Mouse (Mus musculus): Measurements from ENCODE around the gene Gcc1.

The Gcc1 gene

GRCm38 (mm10) chr6:28428290-28428689 is at the start of gene Gcc1:
Gene Gcc1 (minus strand): TSS chr6:28428390.
- DNase-seq, result no peak

GRCm38 (mm10) chr6:28474839-28475238 is 46.6 kb upstream of the Gcc1 start, which contains the start of gene Snd1:
Gene Snd1 (plus strand): TSS chr6:28475139.
- DNase-seq, result no peak

- DNase-seq, result no peak
Measured at GRCm38 (mm10) chr6:28474211-28474610, 46.0 kb upstream of the Gcc1 start.

GRCm38 (mm10) chr6:28471284-28472035 is 43.3 kb upstream of the Gcc1 start:
- DNase-seq, result no peak

GRCm38 (mm10) chr6:28470621-28471020 is 42.4 kb upstream of the Gcc1 start:
- no peak for DNase-seq

- DNase-seq, result no peak
Measured at GRCm38 (mm10) chr6:28470017-28470602, 41.9 kb upstream of the Gcc1 start.

- DNase-seq, result no peak
Measured at GRCm38 (mm10) chr6:28464630-28465029, 36.4 kb upstream of the Gcc1 start.

GRCm38 (mm10) chr6:28460534-28460933 is 32.3 kb upstream of the Gcc1 start:
- DNase-seq, result peak; percentile 48

- DNase-seq, result no peak
Measured at GRCm38 (mm10) chr6:28459221-28459668, 31.1 kb upstream of the Gcc1 start.

- no peak for DNase-seq
Measured at GRCm38 (mm10) chr6:28450977-28451376, 22.8 kb upstream of the Gcc1 start.

GRCm38 (mm10) chr6:28450481-28450880 is 22.3 kb upstream of the Gcc1 start:
- DNase-seq, result no peak

GRCm38 (mm10) chr6:28449253-28449652 is 21.1 kb upstream of the Gcc1 start, which contains the start of gene Pax4:
Gene Pax4 (minus strand): TSS chr6:28449353.
- DNase-seq, result no peak

GRCm38 (mm10) chr6:28447937-28448336 is 19.7 kb upstream of the Gcc1 start:
- DNase-seq, result no peak

- no peak for DNase-seq
Measured at GRCm38 (mm10) chr6:28431538-28431855, 3.3 kb upstream of the Gcc1 start.

GRCm38 (mm10) chr6:28430795-28431537 is 2.8 kb upstream of the Gcc1 start:
- DNase-seq, result no peak

GRCm38 (mm10) chr6:28429870-28430269 is 1.7 kb upstream of the Gcc1 start:
- no peak for DNase-seq

- peak; percentile 53 for DNase-seq
Measured at GRCm38 (mm10) chr6:28427096-28427839, 922 bp downstream of the Gcc1 start, which contains the start of gene Fscn3. Gene Fscn3 (plus strand): TSS chr6:28427789.

GRCm38 (mm10) chr6:28425019-28425418 is 3.2 kb downstream of the Gcc1 start:
- no peak for DNase-seq

GRCm38 (mm10) chr6:28423767-28424695 is 4.2 kb downstream of the Gcc1 start:
- peak; percentile 63 for DNase-seq

GRCm38 (mm10) chr6:28423313-28423712 is 4.9 kb downstream of the Gcc1 start, which contains the start of gene Arf5:
Gene Arf5 (plus strand): TSS chr6:28423560.
- DNase-seq, result peak; percentile 90

- no peak for DNase-seq
Measured at GRCm38 (mm10) chr6:28422651-28423290, 5.4 kb downstream of the Gcc1 start.
